Mouse (Mus musculus): Measurements from ENCODE around the gene Zfp112. TPM values are rescaled to one million over a fixed set of nuclear protein-coding genes. Genes with fewer than 3 reads are reported as not detected.

Zfp112 gene
- polyA plus RNA-seq, 1 experiment = 5.7 TPM

DNA sequence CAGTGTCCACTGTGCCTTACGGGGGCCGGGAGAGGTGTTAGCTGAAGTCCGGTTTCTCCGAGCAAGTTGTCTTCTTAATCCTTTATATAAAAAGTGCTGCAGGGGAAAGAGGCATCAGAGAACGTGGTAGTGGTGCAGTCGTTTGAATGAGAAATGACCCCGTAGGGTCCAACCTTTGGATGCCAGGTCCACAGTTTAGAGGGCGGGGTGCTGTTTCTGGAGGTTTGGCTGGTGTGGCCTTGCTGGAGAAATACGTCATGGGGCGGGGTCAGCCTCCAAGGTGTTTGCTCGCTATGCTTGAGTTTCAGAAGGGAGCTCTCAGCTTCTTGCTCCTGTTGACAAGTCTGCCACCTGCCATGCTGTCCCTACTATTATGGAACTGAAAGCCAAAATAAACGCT is 887 bp downstream of the Zfp112 start:
- DNase-seq (ENCODE audit: low read depth) = peak; percentile 31
- TF ChIP-seq CTCF (IDR thresholded peaks at IDR 0.05; ENCODE audit: borderline replicate concordance, extremely low read depth, insufficient read depth, insufficient read length) (no peak), POLR2A (IDR thresholded peaks at IDR 0.05; ENCODE audit: borderline replicate concordance, extremely low read depth, insufficient read depth, insufficient read length, poor library complexity, severe bottlenecking) (no peak)

DNA sequence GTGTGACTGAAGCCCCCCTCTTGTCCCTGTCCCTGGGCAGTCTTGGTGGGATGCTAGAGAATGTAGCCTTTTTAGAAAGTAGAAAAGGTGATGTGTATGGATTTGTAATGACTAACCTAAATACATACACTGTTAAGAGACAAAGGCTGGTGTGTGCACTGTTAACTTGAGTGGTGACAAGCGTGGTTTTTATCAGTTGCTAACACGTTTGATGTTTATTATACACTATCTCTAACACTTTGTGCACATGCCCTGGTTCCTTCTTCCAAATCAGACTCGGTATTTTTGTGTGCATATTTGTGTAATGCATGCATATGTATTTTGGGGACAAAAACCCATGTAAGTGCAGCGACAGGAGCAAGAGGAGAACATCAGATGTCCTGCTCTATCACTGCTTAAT is 4.5 kb downstream of the Zfp112 start:
- TF ChIP-seq CTCF (IDR thresholded peaks at IDR 0.05; ENCODE audit: borderline replicate concordance, extremely low read depth, insufficient read depth, insufficient read length) = no peak
- no peak for TF ChIP-seq POLR2A (IDR thresholded peaks at IDR 0.05; ENCODE audit: borderline replicate concordance, extremely low read depth, insufficient read depth, insufficient read length, poor library complexity, severe bottlenecking)
- no peak for DNase-seq (ENCODE audit: low read depth)

DNA sequence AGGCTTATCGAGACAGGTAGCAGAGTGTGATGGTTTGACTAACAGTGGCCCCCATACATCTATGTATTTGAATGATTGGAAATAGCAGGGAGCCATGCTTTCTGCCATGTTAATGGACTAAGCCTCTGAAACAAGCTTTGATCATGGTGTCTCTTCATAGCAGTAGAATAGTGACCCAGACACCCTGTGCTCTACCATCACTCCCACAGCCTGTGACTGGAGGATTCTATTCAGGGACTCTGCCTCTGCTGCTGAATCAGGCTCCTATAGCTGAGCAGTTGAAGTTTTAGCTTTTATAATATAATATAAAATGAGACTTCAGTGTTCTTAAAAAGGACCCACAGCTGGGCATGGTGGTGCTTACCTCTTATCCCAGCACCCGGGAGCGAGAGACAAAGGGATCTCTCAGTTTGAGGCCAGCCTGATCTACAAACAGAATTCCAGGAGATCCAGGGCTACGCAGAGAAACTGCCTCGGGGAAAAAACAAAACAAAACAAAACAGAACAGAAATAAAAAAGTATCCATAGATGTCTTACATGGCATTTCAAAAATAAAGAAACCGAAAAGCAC is 21.4 kb downstream of the Zfp112 start:
- DNase-seq (ENCODE audit: low read depth) = no peak
- TF ChIP-seq CTCF (IDR thresholded peaks at IDR 0.05; ENCODE audit: borderline replicate concordance, extremely low read depth, insufficient read depth, insufficient read length) = no peak
- TF ChIP-seq POLR2A (IDR thresholded peaks at IDR 0.05; ENCODE audit: borderline replicate concordance, extremely low read depth, insufficient read depth, insufficient read length, poor library complexity, severe bottlenecking) = no peak

DNA sequence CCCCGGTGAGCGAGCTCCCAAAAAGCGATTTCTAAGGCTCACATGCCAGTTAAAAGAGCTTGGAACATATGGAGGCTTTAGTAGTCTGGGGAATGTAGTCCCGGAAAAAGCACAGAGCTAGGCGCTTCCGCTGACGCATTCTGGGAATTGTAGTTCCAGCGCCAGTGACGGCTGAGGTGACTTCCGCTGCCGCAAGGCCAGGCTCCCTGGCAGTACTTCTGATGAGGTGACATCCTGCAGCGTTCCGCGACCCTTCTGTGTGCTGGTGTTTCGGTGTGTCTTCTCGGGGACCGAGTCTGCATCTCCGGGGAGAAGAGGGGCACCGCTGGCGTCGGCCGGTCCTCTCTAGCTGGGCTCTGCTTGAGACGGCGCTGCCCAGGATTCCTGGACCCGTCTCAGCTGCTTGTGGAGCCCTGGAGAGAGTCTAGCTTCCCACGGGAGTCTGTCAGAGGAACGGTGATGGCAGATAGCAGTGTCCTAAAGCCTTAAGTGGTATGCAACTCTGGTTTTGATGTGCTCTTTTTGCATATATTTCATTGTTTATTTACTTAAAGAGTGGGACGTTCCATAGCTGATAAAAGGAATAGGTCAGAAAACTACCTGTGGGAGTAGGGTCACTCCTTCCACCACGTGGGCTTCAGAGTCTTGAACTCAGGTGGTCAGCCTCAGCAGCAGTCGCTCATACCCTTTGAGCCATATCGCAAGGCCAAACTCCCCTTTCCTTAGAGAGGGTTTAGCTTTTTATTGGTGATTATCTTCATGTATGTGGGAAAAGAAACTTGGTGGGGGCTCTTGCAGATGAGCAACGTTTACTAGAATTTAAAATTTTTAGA is 22.1 kb downstream of the Zfp112 start, which contains the start of gene Zfp235:
Gene Zfp235, plus strand, starts transcription at position 174 of the 833 bp plus-strand sequence.
- DNase-seq (ENCODE audit: low read depth) = peak; percentile 97
- TF ChIP-seq CTCF (IDR thresholded peaks at IDR 0.05; ENCODE audit: borderline replicate concordance, extremely low read depth, insufficient read depth, insufficient read length) (no peak), POLR2A (IDR thresholded peaks at IDR 0.05; ENCODE audit: borderline replicate concordance, extremely low read depth, insufficient read depth, insufficient read length, poor library complexity, severe bottlenecking) (peak; percentile 63; the same call in 1 of the 2 replicates)

DNA sequence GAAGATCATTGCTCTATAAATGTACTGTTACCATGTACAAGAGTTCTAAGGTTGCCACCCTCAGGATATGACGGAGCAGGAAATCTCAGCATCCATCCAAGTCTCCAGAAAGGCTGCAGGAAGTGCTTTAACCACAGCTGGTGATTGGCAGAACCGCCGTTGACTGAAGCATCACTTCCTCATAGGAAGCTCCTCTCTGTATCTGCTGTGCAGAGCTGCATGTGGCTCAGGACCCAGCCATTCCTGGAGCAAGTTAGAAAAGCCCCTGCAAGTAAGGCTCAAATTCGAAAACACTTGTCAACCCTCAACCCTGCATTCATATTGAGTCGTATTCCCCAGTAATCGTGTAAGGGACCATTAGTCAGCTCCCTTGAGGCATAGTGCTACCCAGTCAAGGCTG is 30.5 kb downstream of the Zfp112 start:
- TF ChIP-seq POLR2A (IDR thresholded peaks at IDR 0.05; ENCODE audit: borderline replicate concordance, extremely low read depth, insufficient read depth, insufficient read length, poor library complexity, severe bottlenecking) (no peak), CTCF (IDR thresholded peaks at IDR 0.05; ENCODE audit: borderline replicate concordance, extremely low read depth, insufficient read depth, insufficient read length) (no peak)
- no peak for DNase-seq (ENCODE audit: low read depth)

DNA sequence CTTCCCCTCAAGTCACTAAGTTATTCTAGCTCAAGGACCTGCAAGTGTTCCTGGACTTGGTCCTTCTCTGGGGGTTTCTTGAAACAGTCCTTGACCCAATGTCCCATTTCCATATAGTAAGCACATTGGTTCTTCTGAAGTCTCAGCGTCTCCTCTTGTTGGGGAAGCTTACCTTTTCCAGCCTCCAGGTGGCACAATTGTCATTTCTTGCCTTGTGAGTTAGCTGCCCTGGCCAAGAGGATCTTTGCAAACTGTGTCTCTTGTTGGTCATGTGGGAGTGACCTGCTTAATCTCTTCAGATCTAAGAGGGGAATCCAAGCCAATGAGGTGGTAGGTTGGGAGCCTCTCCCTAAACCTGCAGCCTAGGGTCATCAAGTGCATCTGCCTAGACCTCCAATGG is 41.2 kb downstream of the Zfp112 start:
- TF ChIP-seq CTCF (IDR thresholded peaks at IDR 0.05; ENCODE audit: borderline replicate concordance, extremely low read depth, insufficient read depth, insufficient read length) = peak; percentile 28; the same call in 1 of the 2 replicates
- no peak for TF ChIP-seq POLR2A (IDR thresholded peaks at IDR 0.05; ENCODE audit: borderline replicate concordance, extremely low read depth, insufficient read depth, insufficient read length, poor library complexity, severe bottlenecking)
- peak; percentile 17 for DNase-seq (ENCODE audit: low read depth)

DNA sequence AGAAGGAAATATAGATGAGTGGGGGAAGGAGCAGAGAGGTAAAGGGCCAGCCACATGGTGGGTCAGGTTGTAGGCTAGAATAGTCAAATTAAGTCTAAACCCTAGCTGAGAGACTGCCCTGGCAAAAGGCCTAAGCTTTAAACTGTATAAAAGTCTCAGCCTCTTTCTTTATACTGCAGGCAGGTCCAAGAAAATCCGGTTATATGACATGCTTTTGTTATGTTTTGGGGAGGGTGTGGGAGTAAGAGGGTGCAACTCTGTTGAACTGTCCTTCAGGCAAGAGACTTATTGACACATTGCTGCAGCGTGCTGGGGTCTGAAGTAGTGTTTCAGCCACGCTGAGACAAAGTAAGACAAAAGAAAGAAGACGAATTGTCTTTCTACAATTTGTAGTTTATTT is 60.1 kb downstream of the Zfp112 start:
- DNase-seq (ENCODE audit: low read depth) = no peak
- TF ChIP-seq CTCF (IDR thresholded peaks at IDR 0.05; ENCODE audit: borderline replicate concordance, extremely low read depth, insufficient read depth, insufficient read length) = no peak

DNA sequence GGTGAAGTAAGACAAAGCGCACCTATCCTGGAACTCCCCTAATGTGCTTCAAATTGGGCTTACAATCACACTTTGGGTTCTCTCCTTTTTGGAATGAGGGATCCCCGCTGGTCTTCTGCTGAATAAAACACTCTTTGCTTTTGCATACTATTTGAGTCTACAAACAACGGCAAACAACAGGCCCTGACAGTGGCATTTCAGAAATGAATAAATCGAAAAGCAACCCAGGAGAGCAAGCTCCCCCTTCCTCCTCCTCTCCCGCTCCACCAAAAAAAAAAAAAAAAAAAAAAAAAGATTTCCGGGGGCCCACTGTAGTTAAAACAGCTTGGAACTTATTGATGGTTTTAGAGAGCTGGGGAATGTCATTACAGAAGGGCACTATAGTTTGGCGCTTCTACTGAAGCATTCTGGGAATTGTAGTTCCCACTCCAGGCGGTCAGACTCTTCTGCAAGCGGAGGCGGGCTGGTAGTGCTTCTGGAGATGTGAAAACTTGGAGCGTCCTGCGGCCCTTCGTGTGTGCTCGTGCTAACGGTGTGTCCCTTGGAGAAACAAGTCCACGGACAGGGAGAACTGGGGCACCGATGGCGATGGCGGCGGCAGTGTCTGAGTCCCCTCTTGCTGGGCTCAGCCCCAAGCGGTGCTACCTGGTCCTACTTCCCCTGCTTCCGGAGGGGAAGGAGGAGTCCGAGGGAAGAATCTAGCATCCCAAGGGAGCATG is 62.7 kb downstream of the Zfp112 start, which contains the start of gene Zfp114:
Gene Zfp114, plus strand, starts transcription at position 443 of the 719 bp plus-strand sequence.
- peak; percentile 92 for DNase-seq (ENCODE audit: low read depth)
- TF ChIP-seq POLR2A (IDR thresholded peaks at IDR 0.05; ENCODE audit: borderline replicate concordance, extremely low read depth, insufficient read depth, insufficient read length, poor library complexity, severe bottlenecking) = no peak
- TF ChIP-seq CTCF (IDR thresholded peaks at IDR 0.05; ENCODE audit: borderline replicate concordance, extremely low read depth, insufficient read depth, insufficient read length) = peak; percentile 22; the same call in 1 of the 2 replicates

DNA sequence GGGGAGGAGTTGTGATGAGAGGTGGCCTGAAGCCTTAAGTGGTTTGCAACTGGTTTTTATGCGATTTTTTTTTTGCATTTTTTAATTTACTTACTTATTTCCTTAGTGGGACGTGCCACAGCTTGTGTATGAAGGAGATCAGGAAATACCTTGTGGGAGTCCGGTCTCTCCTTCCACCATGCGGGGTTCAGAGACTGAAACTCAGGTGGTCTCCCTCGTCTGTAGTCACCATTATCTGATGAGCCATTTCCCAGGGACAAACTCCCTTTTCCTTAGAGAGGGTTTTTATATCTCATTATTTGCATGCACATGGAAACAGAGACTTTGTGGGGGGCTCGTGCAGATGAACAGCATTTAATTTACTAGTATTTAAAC is 63.2 kb downstream of the Zfp112 start:
- TF ChIP-seq CTCF (IDR thresholded peaks at IDR 0.05; ENCODE audit: borderline replicate concordance, extremely low read depth, insufficient read depth, insufficient read length) (no peak), POLR2A (IDR thresholded peaks at IDR 0.05; ENCODE audit: borderline replicate concordance, extremely low read depth, insufficient read depth, insufficient read length, poor library complexity, severe bottlenecking) (no peak)
- DNase-seq (ENCODE audit: low read depth) = no peak

Other genes starting within 250 kb of the Zfp112 start
- gene Vmn1r177, start 245.9 kb upstream of the Zfp112 start, polyA plus RNA-seq (2012; rRNA removed) = not detected in 2 replicates
- not detected in 2 replicates for gene Vmn1r178, start 220.3 kb upstream of the Zfp112 start, polyA plus RNA-seq (2012; rRNA removed)
- not detected in 2 replicates for gene Vmn1r179, start 185.3 kb upstream of the Zfp112 start, polyA plus RNA-seq (2012; rRNA removed)
- gene Vmn1r180, start 161.7 kb upstream of the Zfp112 start, polyA plus RNA-seq (2012; rRNA removed) = not detected in 2 replicates
- not detected in 2 replicates for gene Vmn1r181, start 137.7 kb upstream of the Zfp112 start, polyA plus RNA-seq (2012; rRNA removed)
- gene V1rd19, start 110.6 kb upstream of the Zfp112 start, polyA plus RNA-seq (2012; rRNA removed) = not detected in 2 replicates
- gene Vmn1r183, start 59.1 kb upstream of the Zfp112 start, polyA plus RNA-seq (2012; rRNA removed) = not detected in 2 replicates
- gene Zfp180, start 30.4 kb upstream of the Zfp112 start, polyA plus RNA-seq (2012; rRNA removed) = 35.8 and 39.9 TPM in 2 replicates
- gene Zfp235, start 21.9 kb downstream of the Zfp112 start, polyA plus RNA-seq (2012; rRNA removed) = 16.3 and 18.2 TPM in 2 replicates
- gene Zfp114, start 62.7 kb downstream of the Zfp112 start, polyA plus RNA-seq (2012; rRNA removed) = 2.1 and 2.5 TPM in 2 replicates
- 4.7 and 4.8 TPM in 2 replicates for gene Zfp111, start 99.1 kb downstream of the Zfp112 start, polyA plus RNA-seq (2012; rRNA removed)
- 3.3 and 3.5 TPM in 2 replicates for gene Zfp109, start 125.2 kb downstream of the Zfp112 start, polyA plus RNA-seq (2012; rRNA removed)
- 4.0 and 4.4 TPM in 2 replicates for gene Zfp108, start 142.5 kb downstream of the Zfp112 start, polyA plus RNA-seq (2012; rRNA removed)
- gene Zfp93, start 158.1 kb downstream of the Zfp112 start, polyA plus RNA-seq (2012; rRNA removed) = 6.9 and 7.4 TPM in 2 replicates
- gene Zfp61, start 188.9 kb downstream of the Zfp112 start, polyA plus RNA-seq (2012; rRNA removed) = 33.9 and 39.2 TPM in 2 replicates
- gene Zfp94, start 204.4 kb downstream of the Zfp112 start, polyA plus RNA-seq (2012; rRNA removed) = 19.3 and 26.9 TPM in 2 replicates
- 0.19 and 0.23 TPM in 2 replicates for gene Tescl, start 221.6 kb downstream of the Zfp112 start, polyA plus RNA-seq (2012; rRNA removed)
- gene Lypd5, start 236.9 kb downstream of the Zfp112 start, polyA plus RNA-seq (2012; rRNA removed) = 0.07 and 0.11 TPM in 2 replicates